Mouse (Mus musculus) ovary, adult 18-20 months (tissue): ENCODE measurements around the gene Atp10a.

Experiments used
- DNase-seq: peaks from one replicate; pipeline ENCODE4 v3.0.0; 2022; ENCODE audit warnings: low spot score, mixed read lengths

Gene Atp10a

GRCm38 (mm10) chr7:58655866-58656265, at the start of gene Atp10a:
TSS of gene Atp10a (plus strand) at chr7:58656166.
- DNase-seq: no peak

DNA sequence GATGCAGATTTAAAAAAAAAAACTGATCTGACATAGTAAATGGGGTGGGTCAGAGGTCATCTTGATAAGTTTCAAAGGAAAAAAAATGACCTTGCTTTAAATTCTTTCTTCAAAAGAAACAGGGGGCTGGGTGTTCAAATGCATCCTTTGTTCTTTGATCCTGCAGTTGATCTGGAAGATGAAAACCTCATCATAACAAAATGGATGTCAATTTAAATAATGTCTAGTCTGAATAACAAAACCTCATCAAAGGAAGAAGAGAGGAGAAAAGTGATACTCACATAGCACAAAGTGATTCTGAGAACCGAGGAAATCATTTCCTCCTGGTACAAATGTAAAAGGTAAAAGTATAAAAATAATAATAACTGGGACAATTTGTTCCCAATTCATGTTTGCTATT, 37.9 kb upstream of the Atp10a start:
- no peak for DNase-seq

DNA sequence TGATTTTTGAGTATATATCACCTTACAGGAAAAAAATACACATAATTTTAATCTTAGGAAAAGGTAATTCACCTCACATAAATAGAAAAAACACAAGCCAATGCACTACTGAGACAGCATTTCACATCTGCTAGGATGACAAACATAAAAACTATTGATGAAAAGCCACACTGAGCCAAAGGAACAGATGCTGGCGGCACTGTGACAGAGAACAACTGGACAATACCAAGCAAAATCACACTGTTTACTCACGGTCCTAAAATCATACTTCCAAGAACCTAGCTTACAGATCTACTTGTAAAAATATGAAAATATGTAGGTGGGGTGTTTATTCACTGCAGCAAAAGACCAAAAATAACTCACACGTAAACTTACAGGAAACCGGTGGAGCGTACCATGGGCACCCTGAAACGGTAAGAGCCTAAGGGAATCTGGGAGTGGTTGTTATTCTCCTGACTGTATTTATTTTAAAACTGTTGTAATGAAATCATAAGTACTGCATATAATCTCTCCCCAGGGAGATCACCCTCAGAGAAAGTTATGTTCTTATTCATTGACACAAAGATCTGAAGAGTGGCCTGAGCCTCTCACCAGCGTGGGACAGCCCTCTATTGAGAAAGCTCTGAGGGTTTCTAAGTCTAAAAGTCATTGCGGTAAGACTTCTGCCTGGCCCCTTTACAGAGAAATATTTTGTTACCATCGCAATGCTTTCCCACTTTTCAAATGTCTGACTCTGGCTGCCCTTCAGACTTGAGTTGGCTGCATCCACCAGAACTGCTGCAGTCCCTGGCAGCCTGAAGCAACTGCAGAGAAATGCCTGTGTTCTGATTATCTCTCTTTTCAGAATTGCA, 29.4 kb upstream of the Atp10a start:
- no peak for DNase-seq

- DNase-seq: no peak
These were observed 28.6 kb upstream of the Atp10a start for GRCm38 (mm10) chr7:58627381-58627780.

GRCm38 (mm10) chr7:58629233-58629632, 26.7 kb upstream of the Atp10a start:
- no peak for DNase-seq

GRCm38 (mm10) chr7:58633683-58634082, 22.3 kb upstream of the Atp10a start:
- DNase-seq: no peak

DNA sequence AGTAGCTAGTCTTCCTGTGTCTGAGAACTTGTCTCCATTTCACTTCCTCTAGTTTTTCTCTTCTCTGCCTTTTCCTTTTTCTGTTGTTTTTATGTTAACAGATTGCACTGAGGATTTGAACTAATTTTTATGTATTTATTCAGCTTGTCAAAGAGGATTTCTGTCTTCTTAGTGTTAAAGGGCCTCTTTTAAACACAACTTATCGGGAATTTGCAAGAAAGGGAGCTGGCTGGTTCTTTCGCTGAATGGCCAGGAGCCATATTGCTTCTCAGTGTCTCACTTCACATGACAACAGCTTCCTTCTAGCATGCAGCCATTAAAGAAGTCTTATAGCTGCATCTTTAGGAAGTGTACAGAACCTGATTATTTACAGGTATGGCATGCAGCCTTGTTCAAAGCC, 16.3 kb upstream of the Atp10a start:
- DNase-seq: no peak

DNA sequence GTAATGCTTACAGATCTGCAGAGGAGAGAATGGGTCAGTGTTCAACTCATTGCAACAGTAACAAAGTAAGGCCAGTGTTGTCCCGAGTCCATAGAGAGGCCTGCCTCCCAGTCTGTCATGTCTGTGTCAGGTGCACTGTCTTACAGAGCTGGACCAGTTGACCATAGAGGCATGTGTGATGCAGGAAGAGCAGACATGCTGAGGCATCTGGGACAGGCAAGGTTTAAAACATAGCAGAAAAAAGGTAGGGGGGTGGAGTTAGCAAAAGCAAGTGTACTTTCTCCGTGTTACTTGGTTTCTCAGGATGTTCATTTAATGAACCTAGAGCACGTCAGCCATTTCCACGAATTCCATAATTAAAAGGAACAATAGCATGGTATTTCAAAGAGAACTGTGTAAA, 15.5 kb upstream of the Atp10a start:
- DNase-seq: no peak

DNA sequence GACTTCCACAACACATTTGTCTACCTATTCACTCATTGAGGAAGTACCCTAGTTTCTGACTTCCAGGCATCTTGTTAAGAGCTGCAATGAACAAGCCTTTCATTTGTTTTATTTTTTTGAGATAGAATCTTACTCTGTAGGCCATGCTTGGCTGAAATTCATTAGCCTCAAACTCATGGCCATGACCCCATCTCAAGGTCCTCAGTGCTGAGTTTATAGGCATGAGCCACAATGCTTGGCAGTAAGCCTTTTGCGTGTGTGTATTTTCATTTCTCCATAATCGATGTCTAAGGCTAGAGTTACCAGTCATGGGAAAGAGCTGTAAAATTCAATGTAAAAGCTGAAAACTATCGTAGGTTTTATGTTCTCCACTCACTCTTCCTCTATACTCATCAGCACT, 14.1 kb upstream of the Atp10a start:
- DNase-seq: peak; percentile 25

- no peak for DNase-seq
These were observed 8.6 kb upstream of the Atp10a start for GRCm38 (mm10) chr7:58647404-58647803.

- peak; percentile 79 for DNase-seq
These were observed 2.2 kb downstream of the Atp10a start for GRCm38 (mm10) chr7:58657913-58658789.

- no peak for DNase-seq
These were observed 2.9 kb downstream of the Atp10a start for GRCm38 (mm10) chr7:58658790-58659405.

DNA sequence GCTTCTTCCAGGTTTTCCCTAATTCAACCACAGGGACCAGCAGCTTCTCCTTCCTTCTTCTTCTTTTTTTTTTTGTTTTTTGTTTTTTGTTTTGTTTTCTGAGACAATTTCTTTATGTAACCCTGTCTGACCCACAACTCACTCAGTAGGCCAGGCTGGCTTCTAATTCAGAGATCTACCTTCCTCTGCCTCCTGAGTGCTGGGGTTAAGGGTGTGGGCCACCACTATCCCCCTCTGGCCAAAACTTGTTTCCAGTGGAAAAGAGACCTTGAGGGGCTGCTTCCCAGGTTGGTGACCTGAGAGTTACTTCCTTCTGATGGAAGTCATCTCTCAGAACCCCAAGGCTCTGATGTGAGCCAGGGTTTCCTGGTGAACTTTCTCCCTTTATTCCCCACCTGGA, 4.1 kb downstream of the Atp10a start:
- no peak for DNase-seq

- no peak for DNase-seq
These were observed 4.7 kb downstream of the Atp10a start for GRCm38 (mm10) chr7:58660665-58661064.

GRCm38 (mm10) chr7:58661076-58661475, 5.1 kb downstream of the Atp10a start:
- no peak for DNase-seq

DNA sequence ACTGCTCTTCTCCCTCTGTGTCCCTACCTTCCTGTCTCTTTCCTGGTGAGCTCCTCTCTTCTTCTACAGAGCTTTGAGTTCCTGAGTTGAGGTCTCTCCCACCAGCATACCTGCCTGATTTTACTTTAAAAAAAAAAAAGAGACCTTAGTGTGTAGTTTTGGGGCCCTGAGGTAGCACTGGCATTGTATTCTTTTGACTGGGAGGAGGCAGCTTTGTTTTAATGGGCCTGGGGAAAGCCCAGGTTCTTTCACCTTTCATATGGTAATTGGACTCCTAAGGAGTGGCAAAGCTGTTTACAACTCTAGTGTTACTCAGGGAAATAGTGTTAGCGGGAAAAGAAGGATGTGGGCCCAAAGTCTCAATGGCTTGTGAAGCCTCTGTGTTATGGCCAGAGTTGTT, 12.7 kb downstream of the Atp10a start:
- DNase-seq: no peak

- DNase-seq: no peak
These were observed 20.1 kb downstream of the Atp10a start for GRCm38 (mm10) chr7:58676075-58676474.

- DNase-seq: no peak
These were observed 21.3 kb downstream of the Atp10a start for GRCm38 (mm10) chr7:58677111-58677805.

DNA sequence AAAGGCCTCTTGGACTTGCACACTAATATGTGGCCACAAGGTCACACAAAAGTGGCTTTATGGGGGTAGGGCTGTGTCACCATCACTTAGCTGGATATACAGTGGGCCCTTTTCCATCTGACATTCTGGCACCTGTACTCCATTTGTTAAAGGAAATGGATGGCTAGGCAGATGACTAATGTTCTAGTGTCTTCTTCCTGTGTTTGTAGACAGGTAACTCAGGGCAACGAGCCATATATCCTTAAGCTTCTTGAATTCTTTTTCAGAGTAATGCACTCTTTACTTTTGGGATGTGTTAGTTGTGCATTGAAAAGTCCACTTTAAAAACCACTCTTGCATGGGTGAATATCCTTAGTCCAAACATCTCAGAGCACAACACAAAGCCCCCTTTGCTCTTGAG, 30.0 kb downstream of the Atp10a start:
- DNase-seq: no peak

GRCm38 (mm10) chr7:58686573-58686972, 30.6 kb downstream of the Atp10a start:
- no peak for DNase-seq

DNA sequence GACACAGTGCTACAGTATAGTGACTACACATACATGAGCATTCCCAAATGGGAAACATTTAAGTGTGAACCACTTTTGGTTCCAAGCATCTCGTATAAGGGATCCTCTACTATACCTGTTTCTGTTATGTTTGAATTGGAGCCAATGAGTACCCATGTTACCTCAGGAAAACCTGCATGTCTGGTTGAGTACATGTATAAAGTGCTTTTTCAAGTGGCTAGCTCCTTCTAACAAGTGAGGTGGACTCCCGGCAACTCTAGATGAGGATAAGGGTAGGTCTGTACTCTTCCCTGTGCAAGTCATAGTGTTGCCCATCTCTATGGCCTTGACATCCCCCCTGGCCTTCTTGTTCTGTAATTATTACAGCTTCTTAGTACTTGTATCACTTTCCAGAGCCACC, 31.0 kb downstream of the Atp10a start:
- DNase-seq: no peak
